Mouse (Mus musculus): ENCODE measurements around the gene Prnd. TPM values are rescaled to one million over a fixed set of nuclear protein-coding genes. Genes with fewer than 3 reads are reported as not detected.

Gene Prnd
- total and polyA plus RNA-seq, 3 experiments, result 0.76 to 11.4 (median 5.6) TPM

GRCm38 (mm10) chr2:131945225-131945624 is 5.4 kb upstream of the Prnd start:
- no peak overlapping the region for H3K4me3 ChIP-seq (replicated peaks in 1 of 3; ENCODE audit: low read depth in 2 of 3, low read length in 2 of 3, poor library complexity in 1 of 3)
- no peaks in the 10 kb centered on the region for H3K27me3 ChIP-seq (replicated peaks)
- H3K79me2 ChIP-seq (replicated peaks; ENCODE audit: control insufficient read depth, extremely low read depth, insufficient read depth, poor library complexity, severe bottlenecking), result no peaks in the 10 kb centered on the region
- in situ Hi-C loops (cut with MboI; ENCODE audit: low pct_ligation_motif_present, low pct_unique_long_range_greater_than_20kb, low sequenced_read_pairs) (loop anchor here (25.0 kb wide), 1 partner anchor 408 kb away; no protein-coding TSS in a partner anchor), dilution Hi-C loops (cut with MboI; ENCODE audit: extremely low pct_ligation_motif_present, extremely low pct_unique_long_range_greater_than_20kb, low sequenced_read_pairs) (no loop called here)
- no peak overlapping the region for H3K4me2 ChIP-seq (ENCODE audit: insufficient read depth, low read depth, poor library complexity, severe bottlenecking)
- peaks cover 3 to 13% of the 10 kb centered on the region in 2 experiments; a peak in 3 of 4 replicates for H3K4me1 ChIP-seq (ENCODE audit: control insufficient read depth in 1 of 2, insufficient read depth in 2 of 2)
- no peaks in the 10 kb centered on the region for H3K9me3 ChIP-seq (replicated peaks; ENCODE audit: low read length)
- TF ChIP-seq NELFE (IDR thresholded peaks at IDR 0.05; ENCODE audit: low read depth, low read length) (no peak), UBTF (IDR thresholded peaks at IDR 0.05; ENCODE audit: low read depth, low read length) (no peak), CHD2 (IDR thresholded peaks at IDR 0.05; ENCODE audit: low read length) (no peak), RCOR1 (conservative IDR thresholded peaks at IDR 0.05; ENCODE audit: low read depth, low read length) (no peak), ETS1 (conservative IDR thresholded peaks at IDR 0.05; ENCODE audit: low read depth, low read length) (no peak), PAX5 (IDR thresholded peaks at IDR 0.05; ENCODE audit: low read length) (no peak), USF2 (conservative IDR thresholded peaks at IDR 0.05; ENCODE audit: low read depth, low read length) (no peak), CHD1 (IDR thresholded peaks at IDR 0.05; ENCODE audit: low read depth, low read length) (no peak), ZMIZ1 (IDR thresholded peaks at IDR 0.05; ENCODE audit: low read depth, low read length) (no peak), POLR2A (IDR thresholded peaks at IDR 0.05; ENCODE audit: low read depth, low read length) (no peak), E2F4 (IDR thresholded peaks at IDR 0.05; ENCODE audit: insufficient replicate concordance, low read depth, low read length) (no peak), MAZ (IDR thresholded peaks at IDR 0.05; ENCODE audit: low read depth, low read length) (no peak), TBP (conservative IDR thresholded peaks at IDR 0.05; ENCODE audit: low read depth, low read length) (no peak)
- no peak overlapping the region for H3K9ac ChIP-seq (ENCODE audit: insufficient read depth, low read depth)
- H3K36me3 ChIP-seq (replicated peaks in 1 of 2; ENCODE audit: control insufficient read depth in 1 of 2, insufficient read depth in 1 of 2, low read length in 1 of 2), result no peaks in the 10 kb centered on the region
- no peak for DNase-seq (ENCODE audit: extremely low read depth)
- no peak overlapping the region for H3K27ac ChIP-seq (ENCODE audit: insufficient read depth, low read depth)

- Histone ChIP-seq H3K4me2 (ENCODE audit: insufficient read depth, low read depth, poor library complexity, severe bottlenecking) (no peak overlapping the region), H3K79me2 (replicated peaks; ENCODE audit: control insufficient read depth, extremely low read depth, insufficient read depth, poor library complexity, severe bottlenecking) (no peaks in the 10 kb centered on the region), H3K9ac (ENCODE audit: insufficient read depth, low read depth) (no peak overlapping the region), H3K4me3 (replicated peaks in 1 of 3; ENCODE audit: low read depth in 2 of 3, low read length in 2 of 3, poor library complexity in 1 of 3) (no peak overlapping the region), H3K36me3 (replicated peaks in 1 of 2; ENCODE audit: control insufficient read depth in 1 of 2, insufficient read depth in 1 of 2, low read length in 1 of 2) (no peaks in the 10 kb centered on the region), H3K4me1 (ENCODE audit: control insufficient read depth in 1 of 2, insufficient read depth in 2 of 2) (peaks cover 5 to 18% of the 10 kb centered on the region in 2 experiments; a peak in 3 of 4 replicates), H3K27me3 (replicated peaks) (no peaks in the 10 kb centered on the region), H3K9me3 (replicated peaks; ENCODE audit: low read length) (no peaks in the 10 kb centered on the region), H3K27ac (ENCODE audit: insufficient read depth, low read depth) (no peak overlapping the region)
- in situ Hi-C loops (cut with MboI; ENCODE audit: low pct_ligation_motif_present, low pct_unique_long_range_greater_than_20kb, low sequenced_read_pairs), result loop anchor here (25.0 kb wide), 1 partner anchor 408 kb away; no protein-coding TSS in a partner anchor
- no peak for TF ChIP-seq MYC (IDR thresholded peaks at IDR 0.05; ENCODE audit: low read depth, low read length)
- no peak for TF ChIP-seq ZNF384 (IDR thresholded peaks at IDR 0.05; ENCODE audit: low read depth, low read length)
- TF ChIP-seq ELF1 (IDR thresholded peaks at IDR 0.05; ENCODE audit: low read depth, low read length), result no peak
- TF ChIP-seq KAT2A (IDR thresholded peaks at IDR 0.05; ENCODE audit: insufficient replicate concordance, low read length), result no peak
- no peak for TF ChIP-seq RCOR1 (conservative IDR thresholded peaks at IDR 0.05; ENCODE audit: low read depth, low read length)
- TF ChIP-seq USF2 (conservative IDR thresholded peaks at IDR 0.05; ENCODE audit: low read depth, low read length), result no peak
- TF ChIP-seq GABPA (IDR thresholded peaks at IDR 0.05; ENCODE audit: insufficient replicate concordance, low read depth, low read length), result no peak
- no peak for TF ChIP-seq ZC3H11A (IDR thresholded peaks at IDR 0.05; ENCODE audit: low read depth, low read length)
- no peak for TF ChIP-seq POLR2AphosphoS2 (IDR thresholded peaks at IDR 0.05; ENCODE audit: low read depth, low read length)
- TF ChIP-seq BHLHE40 (IDR thresholded peaks at IDR 0.05; ENCODE audit: low read depth, low read length), result no peak
- no peak for TF ChIP-seq MEF2A (IDR thresholded peaks at IDR 0.05; ENCODE audit: borderline replicate concordance, low read depth, low read length)
- TF ChIP-seq TCF12 (IDR thresholded peaks at IDR 0.05; ENCODE audit: low read depth, low read length), result no peak
- no peak for TF ChIP-seq MAX (IDR thresholded peaks at IDR 0.05; ENCODE audit: low read length)
- TF ChIP-seq ZMIZ1 (IDR thresholded peaks at IDR 0.05; ENCODE audit: low read depth, low read length), result no peak
- no peak for TF ChIP-seq RAD21 (IDR thresholded peaks at IDR 0.05; ENCODE audit: low read depth, low read length)
- no peak for DNase-seq (ENCODE audit: extremely low read depth)
- dilution Hi-C loops (cut with MboI; ENCODE audit: extremely low pct_ligation_motif_present, extremely low pct_unique_long_range_greater_than_20kb, low sequenced_read_pairs), result no loop called here
Measured at GRCm38 (mm10) chr2:131945765-131946164, 4.9 kb upstream of the Prnd start.

Data from CH12.LX (cell line).